Mouse (Mus musculus) liver, embryonic 11.5 days (tissue): ENCODE measurements around the gene Tbc1d2. TPM values are rescaled to one million over a fixed set of nuclear protein-coding genes. Genes with fewer than 3 reads are reported as not detected.

Experiments
- ATAC-seq: fragments of 200-750 bp; cut with Nextera tagmentation; replicated peaks from 2 replicates; pipeline ENCODE4 v1.8.0; 2017; ENCODE audit warnings: moderate number of reproducible peaks, mild to moderate bottlenecking, moderate TSS enrichment, moderate library complexity; ENCODE audit not compliant: low FRiP score
- DNase-seq: peaks from one replicate; pipeline ENCODE4 v3.0.0-alpha.2; 2017; ENCODE audit warnings: low spot score
- H3K27ac ChIP-seq: fragments of 300-500 bp; sonication (generic); 2 replicates; pipeline ENCODE4 v1.5.1; 2014; ENCODE audit warnings: mild to moderate bottlenecking, low read depth, low read length, control low read depth
- H3K27me3 ChIP-seq: fragments of 300-500 bp; sonication (generic); replicated peaks from 2 replicates; pipeline ENCODE4 v1.6.1; 2014; ENCODE audit warnings: low read length, mixed read lengths; ENCODE audit not compliant: control insufficient read depth, insufficient read depth
- H3K36me3 ChIP-seq: fragments of 300-500 bp; sonication (generic); 2 replicates; pipeline ENCODE4 v1.6.1; 2014; ENCODE audit warnings: mild to moderate bottlenecking, low read length, moderate library complexity, mixed read lengths; ENCODE audit not compliant: control insufficient read depth, insufficient read depth
- H3K4me1 ChIP-seq: fragments of 300-500 bp; sonication (generic); replicated peaks from 2 replicates; pipeline ENCODE4 v1.6.1; 2014; ENCODE audit warnings: low read length, mixed read lengths; ENCODE audit not compliant: control insufficient read depth, insufficient read depth
- H3K4me2 ChIP-seq: fragments of 300-500 bp; sonication (generic); 2 replicates; pipeline ENCODE4 v1.6.1; 2014; ENCODE audit warnings: mild to moderate bottlenecking, control low read depth, moderate library complexity
- H3K4me3 ChIP-seq: fragments of 300-500 bp; sonication (generic); 2 replicates; pipeline ENCODE4 v1.5.1; 2014; ENCODE audit warnings: low read depth, low read length, control low read depth
- H3K9ac ChIP-seq: fragments of 300-500 bp; sonication (generic); 2 replicates; pipeline ENCODE4 v1.6.1; 2014; ENCODE audit warnings: low read depth, low read length, control low read depth
- H3K9me3 ChIP-seq: fragments of 300-500 bp; sonication (generic); 2 replicates; pipeline ENCODE4 v1.6.1; 2016; ENCODE audit warnings: low read length, inconsistent platforms, mixed read lengths; ENCODE audit not compliant: control insufficient read depth
- WGBS: fragments of 180-500 bp; shearing (Covaris S2); extraction: QIAGEN DNeasy Blood & Tissue Kit; methylation state at CpG from one replicate; pipeline ENCODE4 v1.1.7; 2014; 5-methylcytosine and 5-hydroxymethylcytosine counted together
- polyA plus RNA-seq: library from polyadenylated mRNA; unstranded; fragments of >200 nt; fragmentation: Nextera tagmentation; extraction: Ambion mirVana; gene quantifications from 2 replicates; pipeline ENCODE4 v1.2.1, GENCODE M21; 2014

The Tbc1d2 gene
- polyA plus RNA-seq, 1 experiment from 2014 or later: 0.58 TPM

DNA sequence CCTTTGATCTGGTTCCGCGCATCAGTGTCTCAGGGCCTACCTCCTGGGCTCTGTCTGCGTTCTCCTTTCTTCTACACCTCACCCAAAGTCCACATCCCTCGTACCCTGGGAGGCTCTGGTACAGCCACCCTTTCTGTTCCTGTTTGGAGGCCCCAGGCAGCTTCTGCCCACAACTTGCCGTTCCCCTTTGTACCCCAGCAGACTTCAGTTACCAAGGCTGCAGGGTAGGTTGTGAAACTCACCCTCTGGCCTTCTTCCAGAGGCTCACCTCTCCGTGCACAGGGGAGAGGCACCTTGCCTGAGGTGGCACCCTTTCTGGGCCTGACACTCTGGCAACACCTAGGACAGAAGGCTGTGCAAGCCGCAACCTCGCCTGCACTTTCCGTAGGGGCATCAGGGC lies 94.2 kb downstream of the Tbc1d2 start:
- 72% methylated on average over 9 of the region's 9 CpGs for WGBS
- no peaks in the 10 kb centered on the region for H3K36me3 ChIP-seq
- no peaks in the 10 kb centered on the region for H3K9me3 ChIP-seq
- ATAC-seq (no peak), DNase-seq (no peak)
- H3K27ac ChIP-seq: no peak overlapping the region
- no peaks in the 10 kb centered on the region for H3K27me3 ChIP-seq
- no peak overlapping the region for H3K4me2 ChIP-seq
- H3K4me3 ChIP-seq: no peak overlapping the region
- no peak overlapping the region for H3K9ac ChIP-seq
- no peaks in the 10 kb centered on the region; the same call in none of the 2 replicates for H3K4me1 ChIP-seq

Other genes starting within 250 kb of the Tbc1d2 start
- gene Hemgn, start 236.7 kb downstream of the Tbc1d2 start, polyA plus RNA-seq: 206 and 233 TPM in 2 replicates
- 586 and 618 TPM in 2 replicates for gene Anp32b, start 199.3 kb downstream of the Tbc1d2 start, polyA plus RNA-seq
- 108 and 109 TPM in 2 replicates for gene Nans, start 161.0 kb downstream of the Tbc1d2 start, polyA plus RNA-seq
- gene Trim14, start 114.1 kb downstream of the Tbc1d2 start, polyA plus RNA-seq: 13.9 and 15.6 TPM in 2 replicates
- 4.8 and 5.7 TPM in 2 replicates for gene Coro2a, start 48.0 kb downstream of the Tbc1d2 start, polyA plus RNA-seq